Mouse (Mus musculus): ENCODE measurements around the gene Sema6b. TPM values are rescaled to one million over a fixed set of nuclear protein-coding genes. Genes with fewer than 3 reads are reported as not detected.

The Sema6b gene
- polyA plus RNA-seq, 1 experiment, result 89.0 TPM

GRCm38 (mm10) chr17:56147420-56147819, 7.3 kb upstream of the Sema6b start:
- DNase-seq (ENCODE audit: extremely low spot score in 1 of 2, low spot score in 1 of 2), result no peak

- no peak for DNase-seq (ENCODE audit: extremely low spot score in 1 of 2, low spot score in 1 of 2)
Measured at GRCm38 (mm10) chr17:56146131-56146530, 6.0 kb upstream of the Sema6b start.

- DNase-seq (ENCODE audit: extremely low spot score in 1 of 2, low spot score in 1 of 2), result no peak
Measured at GRCm38 (mm10) chr17:56144546-56144945, 4.4 kb upstream of the Sema6b start.

GRCm38 (mm10) chr17:56141702-56142605, 1.8 kb upstream of the Sema6b start:
- peak in 1 of 2 experiments; percentile 78 for DNase-seq (ENCODE audit: extremely low spot score in 1 of 2, low spot score in 1 of 2)

GRCm38 (mm10) chr17:56139355-56139754, 788 bp downstream of the Sema6b start:
- DNase-seq (ENCODE audit: extremely low spot score in 1 of 2, low spot score in 1 of 2), result no peak

GRCm38 (mm10) chr17:56137839-56138613, 2.1 kb downstream of the Sema6b start:
- DNase-seq (ENCODE audit: extremely low spot score in 1 of 2, low spot score in 1 of 2), result no peak

GRCm38 (mm10) chr17:56136558-56136957, 3.6 kb downstream of the Sema6b start:
- no peak for DNase-seq (ENCODE audit: extremely low spot score in 1 of 2, low spot score in 1 of 2)

- DNase-seq (ENCODE audit: extremely low spot score in 1 of 2, low spot score in 1 of 2), result peak in 1 of 2 experiments; percentile 66
Measured at GRCm38 (mm10) chr17:56134463-56134971, 5.6 kb downstream of the Sema6b start.

GRCm38 (mm10) chr17:56133457-56134363, 6.4 kb downstream of the Sema6b start:
- no peak for DNase-seq (ENCODE audit: extremely low spot score in 1 of 2, low spot score in 1 of 2)

- DNase-seq (ENCODE audit: extremely low spot score in 1 of 2, low spot score in 1 of 2), result peak in 1 of 2 experiments; percentile 73
Measured at GRCm38 (mm10) chr17:56132661-56133060, 7.5 kb downstream of the Sema6b start.

- DNase-seq (ENCODE audit: extremely low spot score in 1 of 2, low spot score in 1 of 2), result peak in 1 of 2 experiments; percentile 78
Measured at GRCm38 (mm10) chr17:56131814-56132213, 8.3 kb downstream of the Sema6b start.

GRCm38 (mm10) chr17:56131136-56131535, 9.0 kb downstream of the Sema6b start:
- DNase-seq (ENCODE audit: extremely low spot score in 1 of 2, low spot score in 1 of 2), result no peak

GRCm38 (mm10) chr17:56128246-56128645, 11.9 kb downstream of the Sema6b start:
- no peak for DNase-seq (ENCODE audit: extremely low spot score in 1 of 2, low spot score in 1 of 2)

GRCm38 (mm10) chr17:56126175-56126574, 14.0 kb downstream of the Sema6b start:
- no peak for DNase-seq (ENCODE audit: extremely low spot score in 1 of 2, low spot score in 1 of 2)

GRCm38 (mm10) chr17:56125276-56125630, 14.9 kb downstream of the Sema6b start:
- no peak for DNase-seq (ENCODE audit: extremely low spot score in 1 of 2, low spot score in 1 of 2)

GRCm38 (mm10) chr17:56124377-56125275, 15.5 kb downstream of the Sema6b start:
- DNase-seq (ENCODE audit: extremely low spot score in 1 of 2, low spot score in 1 of 2), result peak in 1 of 2 experiments; percentile 66

- no peak for DNase-seq (ENCODE audit: extremely low spot score in 1 of 2, low spot score in 1 of 2)
Measured at GRCm38 (mm10) chr17:56123681-56124340, 16.3 kb downstream of the Sema6b start.

GRCm38 (mm10) chr17:56123161-56123560, 17.0 kb downstream of the Sema6b start:
- DNase-seq (ENCODE audit: extremely low spot score in 1 of 2, low spot score in 1 of 2), result no peak

- DNase-seq (ENCODE audit: extremely low spot score in 1 of 2, low spot score in 1 of 2), result no peak
Measured at GRCm38 (mm10) chr17:56121826-56122225, 18.3 kb downstream of the Sema6b start, which contains the start of gene Lrg1. Gene Lrg1, minus strand, starts transcription at chr17:56122001.

Data from frontal cortex, adult 2 months (tissue).